Mouse (Mus musculus) kidney, postnatal 25 days (tissue): Measurements from ENCODE around the gene Rrad.
A peak's percentile ranks its signal among the peaks of the same experiment; 100 is the strongest.
"Not testable (repeated sequence)": the region's sequence is repeated elsewhere in the genome, so short reads cannot be mapped to it uniquely, and the experiment has no call there.

Experiments
- DNase-seq, 2 experiments: peaks; one replicate each; pipeline ENCODE4 v3.0.0; 2021; ENCODE audit warnings: mixed read lengths in 2 of 2

The Rrad gene

GRCm38 (mm10) chr8:104630981-104631663 lies at the start of gene Rrad:
Rrad (minus strand) TSS chr8:104631327.
- peak; percentile 48 to 81 for DNase-seq

- DNase-seq = no peak
These were observed 24.5 kb upstream of the Rrad start for GRCm38 (mm10) chr8:104655614-104656013.

- peak; percentile 83 to 88 for DNase-seq
These were observed 23.9 kb upstream of the Rrad start for GRCm38 (mm10) chr8:104654984-104655383.

DNA sequence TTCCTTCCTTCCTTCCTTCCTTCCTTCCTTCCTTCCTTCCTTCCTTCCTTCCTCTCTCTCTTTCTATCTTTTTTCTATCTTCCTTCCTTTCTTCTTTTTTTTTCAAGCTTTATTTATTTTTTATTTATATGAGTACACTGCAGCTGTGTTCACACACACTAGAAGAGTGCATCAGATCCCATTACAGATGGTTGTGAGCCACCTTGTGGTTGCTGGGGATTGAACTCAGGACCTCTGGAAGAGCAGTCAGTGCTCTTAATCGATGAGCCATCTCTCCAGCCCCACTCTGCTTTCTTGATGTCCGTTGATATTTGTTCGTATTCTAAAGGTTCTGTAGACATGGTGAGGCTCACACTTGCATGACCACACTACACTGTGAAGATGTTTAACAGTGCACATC lies 13.1 kb upstream of the Rrad start:
- not testable (repeated sequence) for DNase-seq

DNA sequence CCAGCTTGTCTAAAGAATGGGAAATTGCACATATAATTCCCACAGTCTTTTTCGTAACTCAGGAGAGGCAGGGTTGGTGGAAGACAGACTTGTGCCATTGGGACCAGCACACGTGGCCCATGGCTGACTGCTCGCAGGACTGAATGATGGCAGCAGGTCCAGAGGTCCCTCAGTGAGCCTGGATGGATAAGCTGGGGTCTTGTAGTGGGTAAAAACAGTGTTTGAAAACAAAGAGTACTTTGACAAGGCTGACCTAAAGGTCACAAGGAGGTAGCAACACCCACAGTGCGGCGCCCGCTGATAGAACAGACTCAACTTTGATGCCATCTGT lies 11.2 kb upstream of the Rrad start:
- no peak for DNase-seq

- peak; percentile 91 to 95 for DNase-seq
These were observed 10.5 kb upstream of the Rrad start, which contains the start of gene Ciao2b for GRCm38 (mm10) chr8:104641426-104642323. Ciao2b (minus strand) TSS chr8:104641965.

- no peak for DNase-seq
These were observed 9.8 kb upstream of the Rrad start for GRCm38 (mm10) chr8:104640831-104641370.

DNA sequence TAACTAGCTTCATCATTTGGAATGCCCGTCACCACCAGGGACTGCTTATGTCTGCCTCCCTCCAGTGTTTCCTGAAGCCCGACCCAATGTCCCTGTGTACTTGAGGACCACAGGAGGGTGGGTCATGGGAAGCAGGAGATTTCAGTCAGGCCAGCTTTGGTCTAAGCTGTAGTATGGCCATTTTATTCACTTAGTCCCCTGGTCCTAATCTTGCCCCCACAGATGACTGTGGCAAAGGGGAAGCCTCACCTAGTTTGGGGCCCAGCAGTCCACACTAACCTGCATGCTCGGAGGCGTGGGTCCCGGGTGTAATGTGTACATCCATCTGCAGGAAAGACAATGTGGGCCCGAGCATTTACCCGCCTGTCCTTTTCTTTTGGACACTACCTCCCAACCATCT lies 9.1 kb upstream of the Rrad start:
- no peak for DNase-seq

DNA sequence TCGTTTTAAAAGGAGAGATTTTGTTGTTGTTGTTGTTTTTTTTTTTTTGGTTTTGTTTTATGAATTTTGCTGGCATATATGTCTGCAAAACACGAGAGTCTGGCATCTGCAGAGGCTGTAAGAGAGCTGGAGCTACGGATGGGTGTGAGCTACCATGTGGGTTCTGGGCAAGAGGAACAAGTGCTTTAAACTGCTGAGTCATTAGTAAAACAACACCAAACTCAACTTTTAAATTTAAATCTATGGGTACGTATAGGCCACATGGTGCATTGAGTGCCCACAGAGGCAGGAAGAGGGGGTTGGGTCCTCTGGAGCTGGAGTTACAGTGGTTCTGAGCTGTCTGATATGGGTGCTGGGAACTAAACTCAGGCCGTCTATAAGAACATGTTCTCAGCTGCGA lies 6.9 kb upstream of the Rrad start:
- no peak for DNase-seq

DNA sequence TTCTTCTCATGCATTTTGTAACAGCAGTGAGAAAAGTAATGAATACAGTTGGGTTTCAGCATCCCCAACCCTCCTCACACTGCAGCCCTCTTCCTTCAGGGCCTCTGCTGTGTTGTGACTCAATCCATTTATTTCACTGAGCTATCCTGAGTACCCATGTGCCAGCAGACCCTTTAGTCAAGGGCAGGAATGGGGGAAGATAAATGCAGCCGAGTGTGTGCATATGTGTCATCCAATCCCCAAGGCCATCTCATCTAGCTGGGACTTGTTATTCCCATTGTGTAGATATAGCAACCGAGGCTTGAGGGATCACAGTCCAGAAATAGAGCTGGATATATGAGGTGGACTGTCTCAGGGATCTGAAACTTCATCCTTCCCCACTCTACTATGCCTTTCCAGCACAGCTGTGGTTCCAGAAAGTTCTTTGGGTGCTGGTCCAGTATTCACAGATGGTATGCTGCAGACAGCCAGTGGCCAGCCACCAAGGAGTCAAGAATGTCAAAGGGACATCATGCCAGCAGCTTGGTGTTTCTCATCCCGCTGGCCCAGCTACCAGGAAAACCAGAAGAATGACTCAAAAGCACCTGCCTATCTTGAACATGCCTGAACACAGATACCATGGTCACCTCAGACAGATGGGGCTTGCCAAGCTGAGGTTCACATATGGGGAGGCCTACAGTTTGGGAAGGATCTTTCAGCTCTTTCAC lies 4.0 kb upstream of the Rrad start:
- peak in 1 of 2 experiments; percentile 13 for DNase-seq

GRCm38 (mm10) chr8:104633156-104633744 lies 2.1 kb upstream of the Rrad start:
- DNase-seq = peak in 1 of 2 experiments; percentile 26

DNA sequence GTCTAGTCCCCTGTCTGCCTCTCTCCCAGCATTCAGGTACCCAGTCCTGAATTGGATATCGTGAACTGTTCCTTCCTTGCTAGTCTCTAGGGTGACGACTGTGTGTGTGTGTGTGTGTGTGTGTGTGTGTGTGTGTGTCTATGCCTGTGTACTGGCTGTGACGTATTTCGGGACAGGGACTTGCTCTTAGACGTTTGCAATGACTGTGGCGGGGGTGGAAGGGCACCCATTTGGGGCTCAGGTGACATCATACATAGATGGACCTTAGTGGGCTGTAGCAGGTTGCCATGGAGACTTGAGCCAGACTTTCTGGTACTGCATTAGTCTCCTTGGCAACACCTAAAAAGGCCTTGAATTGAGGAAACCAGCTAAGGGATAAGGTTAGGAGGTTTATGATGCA lies 1.4 kb upstream of the Rrad start:
- DNase-seq = peak in 1 of 2 experiments; percentile 28

GRCm38 (mm10) chr8:104631975-104632374 lies 848 bp upstream of the Rrad start:
- peak in 1 of 2 experiments; percentile 26 for DNase-seq

GRCm38 (mm10) chr8:104630574-104630973 lies 553 bp downstream of the Rrad start:
- DNase-seq = peak; percentile 21 to 61

DNA sequence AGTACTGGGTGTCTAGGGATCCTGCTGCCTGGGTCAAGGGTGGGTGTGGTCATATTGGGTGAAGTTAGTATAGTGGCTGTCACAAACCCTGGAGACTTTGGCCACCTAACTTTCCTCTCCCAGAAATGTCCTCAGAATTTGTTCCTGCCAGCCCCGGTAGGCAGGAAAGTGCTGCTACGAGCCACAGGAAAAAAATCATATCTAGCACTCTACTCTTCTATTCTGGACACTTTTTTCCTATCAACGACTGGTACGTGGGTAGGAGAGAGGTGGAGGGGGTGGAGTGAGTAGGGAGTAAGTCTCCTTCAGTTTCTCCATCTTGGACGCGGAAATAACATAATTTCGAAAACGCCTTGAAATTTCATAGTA lies 1.0 kb downstream of the Rrad start:
- no peak for DNase-seq

- peak; percentile 74 to 80 for DNase-seq
These were observed 1.6 kb downstream of the Rrad start for GRCm38 (mm10) chr8:104629306-104630110.

- peak in 1 of 2 experiments; percentile 48 for DNase-seq
These were observed 2.7 kb downstream of the Rrad start for GRCm38 (mm10) chr8:104628402-104628801.

DNA sequence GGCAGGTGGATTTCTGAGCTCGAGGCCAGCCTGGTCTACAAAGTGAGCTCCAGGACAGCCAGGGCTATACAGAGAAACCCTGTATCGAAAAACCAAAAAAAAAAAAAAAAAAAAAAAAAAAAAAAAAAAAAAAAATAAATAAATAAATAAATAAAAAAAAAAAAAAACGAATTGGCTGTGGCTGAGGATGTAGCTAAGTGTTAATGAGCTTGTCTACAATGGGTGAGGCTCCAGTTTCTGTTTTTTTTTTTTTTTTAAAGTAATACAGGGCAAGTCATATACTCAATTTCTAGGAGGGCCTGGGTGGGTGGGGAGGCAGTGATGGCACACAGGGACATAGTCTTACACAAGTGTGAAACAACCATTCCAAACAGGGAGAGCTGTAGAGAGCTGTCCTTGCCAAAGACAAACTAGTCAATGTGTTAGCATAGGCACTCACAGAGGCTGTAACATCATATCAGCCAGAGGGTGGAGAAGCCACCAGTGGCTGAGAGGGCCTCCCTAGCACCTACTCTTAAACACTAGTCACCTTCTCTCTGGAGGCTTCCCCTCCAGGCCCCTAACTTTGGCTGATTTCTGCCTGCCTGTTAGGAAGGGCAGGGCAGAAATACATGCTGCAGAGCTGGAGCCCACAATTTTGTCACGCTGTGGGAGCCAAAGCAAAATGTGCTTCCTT lies 3.9 kb downstream of the Rrad start:
- peak in 1 of 2 experiments; percentile 7 for DNase-seq

DNA sequence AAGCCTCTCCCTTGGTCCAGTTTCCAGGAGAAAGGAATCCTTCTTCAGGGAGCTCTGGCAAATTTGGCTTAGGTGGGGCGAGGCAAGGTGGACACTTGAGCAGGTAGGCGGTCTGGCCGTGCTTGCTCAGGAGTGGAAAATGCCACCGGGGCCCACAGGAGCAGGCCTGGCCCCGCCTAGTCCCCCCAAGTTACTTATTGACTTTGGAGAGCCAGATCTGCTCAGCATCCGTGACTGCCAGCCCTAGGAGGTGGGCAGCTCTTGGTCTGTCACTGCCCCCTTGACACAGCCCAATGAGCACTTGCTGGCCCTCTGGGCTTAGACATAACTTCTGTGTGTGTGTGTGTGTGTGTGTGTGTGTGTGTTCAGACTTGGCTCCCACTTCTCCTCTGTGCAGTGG lies 7.0 kb downstream of the Rrad start, which contains the start of gene Cdh16:
Cdh16 (minus strand) TSS at position 236 of the 400 bp plus-strand sequence.
- DNase-seq = peak; percentile 93 to 97

- no peak for DNase-seq
These were observed 10.4 kb downstream of the Rrad start for GRCm38 (mm10) chr8:104620765-104621164.

DNA sequence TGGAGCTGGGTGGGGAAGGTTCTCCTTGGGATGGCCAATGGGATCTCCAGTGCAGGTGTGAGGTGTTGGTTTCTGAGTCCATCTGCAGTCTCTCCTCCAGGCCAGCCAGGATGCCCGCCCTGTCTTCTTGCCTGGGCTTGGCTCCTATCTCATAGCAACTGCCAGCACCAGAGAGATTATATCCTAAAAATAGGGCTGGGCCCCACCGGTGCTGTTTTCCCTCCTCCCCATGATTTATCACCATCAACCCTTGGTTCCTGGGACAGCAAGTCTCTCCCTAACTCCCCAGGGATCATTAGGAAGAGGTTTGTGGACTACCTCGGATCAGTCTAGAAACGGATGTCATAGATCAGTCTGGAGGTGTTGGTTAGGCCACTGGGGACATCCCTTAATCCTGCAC lies 18.0 kb downstream of the Rrad start:
- DNase-seq = no peak
